Mouse (Mus musculus) right cerebral cortex, adult 2 months (tissue): ENCODE results near the gene Foxj3.

ENCODE experiments used
- DNase-seq, 2 experiments: peaks; one replicate each; pipeline ENCODE4 v3.0.0; 2021 to 2022; ENCODE audit warnings: low spot score in 2 of 2

Foxj3 gene

GRCm38 (mm10) chr4:119637176-119637845, 100.5 kb downstream of the Foxj3 start, which contains the start of gene Guca2a:
Guca2a (plus strand) TSS chr4:119637704.
- no peak for DNase-seq

DNA sequence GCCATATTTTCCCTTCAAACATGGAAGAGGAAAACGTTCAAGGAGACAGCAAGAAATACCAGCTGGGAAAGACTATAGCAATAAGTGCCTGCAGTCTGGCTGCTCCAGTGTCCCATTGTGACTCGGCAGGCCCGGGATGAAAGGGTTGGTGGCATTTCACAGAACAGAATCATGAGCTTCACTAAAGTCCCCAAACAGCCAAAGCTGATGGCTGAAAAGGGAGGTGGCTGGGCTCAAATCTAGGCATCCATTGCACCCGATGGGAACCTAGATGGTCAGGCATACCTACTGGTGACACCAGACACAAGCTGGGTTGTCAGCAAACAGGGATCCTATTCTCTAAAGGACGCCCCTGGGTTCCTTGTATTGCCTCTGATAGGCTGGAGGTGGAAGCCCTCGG, 101.1 kb downstream of the Foxj3 start:
- no peak for DNase-seq

DNA sequence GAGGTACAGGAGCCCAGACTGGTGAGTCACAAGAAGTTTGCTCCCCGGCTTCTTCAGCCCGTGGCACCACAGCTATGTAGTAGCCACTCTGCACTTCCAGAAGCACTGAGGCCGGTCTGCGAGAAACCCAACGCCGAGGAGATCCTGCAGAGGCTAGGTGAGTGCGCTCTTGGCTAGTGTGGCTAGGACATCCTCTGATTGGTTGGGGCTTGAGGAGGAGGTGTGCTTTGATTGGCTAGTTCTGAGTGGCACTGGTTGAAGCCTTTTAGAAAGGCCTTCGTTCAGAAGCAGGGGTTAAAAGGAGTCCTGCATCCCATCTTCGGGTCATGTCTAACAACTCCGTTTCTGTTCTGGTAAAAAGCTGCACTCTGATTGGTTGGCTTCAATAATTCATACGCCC, 101.9 kb downstream of the Foxj3 start:
- DNase-seq: no peak

DNA sequence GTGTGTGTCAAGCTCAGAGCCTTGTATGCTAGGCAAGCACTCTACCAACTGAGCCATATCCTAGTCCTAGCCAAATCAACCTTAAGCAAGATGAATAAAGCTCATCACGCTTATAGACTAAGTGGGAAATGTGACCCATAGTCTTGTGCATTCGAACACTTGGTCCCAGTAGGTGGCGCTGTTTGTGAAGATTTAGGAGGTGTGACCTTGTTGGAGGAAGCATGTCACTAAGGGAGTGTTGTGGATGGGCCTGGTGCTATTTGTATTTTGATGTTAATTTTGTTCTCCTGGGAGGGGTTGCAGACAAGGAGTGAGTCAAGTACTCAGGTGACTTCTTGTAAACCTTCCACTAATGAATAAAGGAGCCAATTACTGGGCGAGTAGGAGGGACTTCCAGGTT, 105.9 kb downstream of the Foxj3 start:
- DNase-seq: no peak

GRCm38 (mm10) chr4:119657011-119657410, 120.2 kb downstream of the Foxj3 start:
- no peak for DNase-seq

DNA sequence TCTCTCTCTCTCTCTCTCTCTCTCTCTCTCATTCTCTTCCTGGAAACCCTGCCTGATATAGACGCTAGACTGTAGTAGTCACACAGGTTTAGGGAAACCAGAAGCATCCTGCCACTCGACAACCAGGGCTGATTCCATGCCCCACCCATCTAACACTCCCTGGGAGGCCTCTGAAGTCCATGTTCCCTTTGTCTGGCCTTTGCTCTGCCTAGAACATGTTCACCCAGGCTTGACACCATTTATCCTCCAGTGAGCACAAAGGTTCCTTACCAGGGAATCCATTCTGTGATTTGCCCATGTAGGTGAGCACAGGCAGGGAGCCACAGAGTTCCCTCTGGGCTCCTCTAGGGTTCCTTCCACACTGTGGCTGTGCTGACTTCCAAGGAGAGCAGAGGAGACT, 121.4 kb downstream of the Foxj3 start:
- no peak for DNase-seq

GRCm38 (mm10) chr4:119658731-119659130, 121.9 kb downstream of the Foxj3 start, which contains the start of gene Guca2b:
Guca2b (minus strand) TSS chr4:119658954.
- DNase-seq: no peak

DNA sequence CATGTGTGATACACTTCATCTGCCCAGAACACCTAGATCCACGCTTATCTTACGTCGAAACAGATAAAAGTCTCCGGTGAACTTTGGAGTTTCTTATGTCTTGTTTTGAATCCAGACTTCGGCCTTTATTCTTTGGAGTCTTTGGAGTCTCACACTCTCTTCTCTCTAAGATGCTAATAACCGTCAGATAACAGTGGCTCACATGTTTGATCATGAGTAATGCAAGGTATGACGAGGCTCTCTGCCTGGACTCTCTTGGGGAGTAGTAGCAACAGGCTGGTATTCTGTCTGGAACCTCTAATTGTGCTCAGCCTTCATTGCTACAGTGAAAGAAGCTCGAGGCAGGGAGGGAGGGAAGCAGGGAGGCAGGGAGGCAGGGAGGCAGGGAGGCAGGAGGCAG, 123.2 kb downstream of the Foxj3 start:
- no peak for DNase-seq

DNA sequence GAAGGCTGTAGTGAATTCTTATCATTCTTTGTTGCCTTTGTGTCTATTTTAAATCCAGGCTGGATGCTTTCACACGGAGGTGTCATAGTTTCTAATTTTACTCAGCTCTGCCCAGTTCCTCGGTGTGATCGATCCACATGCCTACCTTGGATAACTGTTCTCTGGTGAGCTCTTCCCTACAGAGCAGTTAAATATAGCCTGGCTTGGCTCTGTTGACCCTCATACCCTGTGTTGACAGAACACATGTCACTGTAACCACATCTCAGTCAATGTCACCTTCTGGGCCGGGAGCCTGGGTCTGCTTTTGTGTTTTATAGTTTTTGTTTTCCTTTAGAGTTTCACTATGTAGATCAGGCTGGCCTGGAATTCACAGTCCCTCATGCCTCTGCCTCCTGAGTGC, 125.3 kb downstream of the Foxj3 start:
- no peak for DNase-seq

DNA sequence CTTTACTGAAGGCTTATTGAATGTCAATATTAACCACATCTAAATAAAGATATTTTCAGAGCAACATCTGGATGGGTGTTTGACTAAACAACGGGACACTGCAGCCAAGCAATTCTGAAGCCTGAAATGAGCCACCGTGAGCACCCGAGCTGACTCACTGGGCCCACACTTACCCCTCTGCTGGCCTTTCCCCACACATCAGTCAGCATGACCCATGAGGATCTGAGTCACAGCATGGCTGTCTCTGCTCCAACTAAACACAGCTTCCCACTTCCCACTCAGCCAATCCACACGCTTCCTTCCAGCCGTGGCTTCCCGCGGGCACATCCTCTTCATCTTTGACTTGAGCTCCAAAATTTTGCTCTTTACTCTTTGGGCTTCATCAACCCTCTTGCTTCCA, 126.2 kb downstream of the Foxj3 start:
- DNase-seq: peak; percentile 25 to 51

DNA sequence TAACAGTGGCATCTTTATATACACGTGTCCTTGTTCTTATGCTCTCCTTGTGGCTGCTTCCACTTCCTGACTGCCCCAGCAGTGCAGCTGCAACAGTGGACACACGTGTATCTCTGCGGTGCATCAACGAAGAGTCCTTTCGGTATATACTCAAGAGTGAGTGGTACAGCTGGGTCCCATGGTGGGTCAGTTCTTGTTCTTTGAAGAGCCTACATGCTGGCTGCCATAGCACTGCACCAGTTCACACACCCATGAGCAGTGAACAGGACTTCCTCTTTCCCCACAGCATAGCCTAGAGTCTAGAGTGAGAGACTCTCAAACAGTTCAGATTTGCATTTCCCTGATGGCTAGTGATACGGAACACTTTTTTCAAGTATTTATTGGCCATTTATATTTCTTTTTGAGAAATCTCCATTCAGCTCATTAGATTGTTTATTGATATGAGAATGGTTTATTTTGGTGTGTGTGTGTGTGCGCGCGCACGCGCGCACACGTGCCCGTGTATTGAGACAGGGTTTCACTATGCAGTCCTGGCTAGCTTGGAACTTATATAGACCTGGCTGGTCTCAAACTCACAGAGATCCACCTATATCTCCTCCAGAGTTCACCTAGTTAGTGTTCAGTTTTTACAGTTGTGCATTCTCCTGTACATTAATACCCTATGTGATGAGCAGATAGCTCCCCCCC, 126.7 kb downstream of the Foxj3 start:
- DNase-seq: no peak

- no peak for DNase-seq
Measured at GRCm38 (mm10) chr4:119665166-119665565, 128.4 kb downstream of the Foxj3 start.

DNA sequence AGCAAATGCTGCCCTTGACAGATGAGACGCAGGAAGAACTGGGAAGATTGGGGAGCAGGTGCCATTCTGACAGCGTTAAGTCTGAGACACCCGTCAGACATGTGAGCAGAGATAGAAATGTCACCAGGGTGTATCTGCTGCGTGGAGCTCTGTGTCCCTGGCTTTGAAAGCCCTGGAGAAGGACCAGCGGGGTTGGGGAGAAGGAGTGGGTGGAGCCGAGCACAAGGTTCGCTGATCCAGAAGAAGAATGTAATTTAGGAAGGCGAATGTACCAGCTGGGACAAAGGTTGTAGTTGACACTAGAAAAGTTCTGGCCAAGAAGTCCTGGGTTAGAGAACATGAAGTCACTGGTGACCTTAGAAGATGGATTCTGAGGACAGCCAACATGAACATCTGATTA, 129.3 kb downstream of the Foxj3 start:
- DNase-seq: no peak

DNA sequence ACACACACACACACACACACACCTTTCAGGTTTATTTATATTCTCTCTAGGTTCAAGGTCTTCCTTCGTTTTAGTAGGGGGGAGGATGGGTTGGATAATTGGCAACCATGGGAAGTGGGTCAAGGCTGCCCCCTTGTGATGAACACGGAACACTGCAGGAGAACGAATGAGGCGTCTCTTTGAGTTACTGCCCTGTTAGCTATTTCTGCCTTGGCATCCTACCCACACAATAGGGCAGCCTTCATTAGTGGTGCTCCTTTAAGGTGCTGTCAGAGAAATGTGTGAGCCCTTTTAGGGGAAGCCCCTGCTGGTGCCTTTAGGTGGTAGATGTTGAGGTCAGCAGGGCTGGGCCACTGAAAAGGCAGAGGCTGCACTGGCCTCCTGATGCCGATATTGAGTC, 130.7 kb downstream of the Foxj3 start:
- DNase-seq: peak in 1 of 2 experiments; percentile 46

DNA sequence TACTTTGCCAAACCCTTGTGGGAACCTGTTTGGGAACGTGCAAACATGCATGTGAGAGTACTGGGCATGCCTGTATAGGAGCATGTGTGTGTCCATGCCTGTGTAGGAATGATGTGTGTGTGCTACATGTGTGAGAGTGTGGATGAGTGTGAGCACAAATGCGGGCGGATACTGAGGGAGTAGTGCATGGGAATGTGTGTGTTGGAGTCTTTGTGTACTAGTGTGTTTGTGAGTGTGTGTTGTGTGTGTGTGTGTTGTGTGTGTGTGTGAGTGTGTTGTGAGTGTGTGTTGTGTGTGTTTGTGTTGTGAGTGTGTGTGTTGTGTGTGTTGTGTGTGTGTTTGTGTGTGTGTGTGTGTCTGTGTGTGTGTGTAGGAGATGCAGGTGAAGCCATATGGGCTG, 131.4 kb downstream of the Foxj3 start:
- DNase-seq: no peak

DNA sequence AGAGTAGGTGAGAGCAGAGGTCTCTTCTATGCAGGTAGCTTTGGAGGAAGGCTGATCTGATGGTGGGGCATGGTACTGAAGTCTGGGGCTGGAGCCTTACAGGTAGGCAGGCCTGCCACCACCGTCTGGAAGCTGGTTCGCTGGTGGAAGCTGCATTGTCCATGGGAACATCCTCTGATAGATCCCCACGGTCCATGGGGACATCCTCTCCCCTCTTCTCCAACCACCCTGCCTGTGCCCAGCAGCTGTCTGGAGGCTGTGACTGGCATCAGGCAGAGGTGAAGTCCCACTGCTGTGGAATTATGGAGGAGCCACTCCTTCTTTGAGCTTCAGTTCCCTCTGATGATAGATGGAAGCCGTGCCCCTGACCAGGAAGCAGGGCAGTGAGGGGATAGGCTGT, 131.8 kb downstream of the Foxj3 start:
- DNase-seq: no peak

DNA sequence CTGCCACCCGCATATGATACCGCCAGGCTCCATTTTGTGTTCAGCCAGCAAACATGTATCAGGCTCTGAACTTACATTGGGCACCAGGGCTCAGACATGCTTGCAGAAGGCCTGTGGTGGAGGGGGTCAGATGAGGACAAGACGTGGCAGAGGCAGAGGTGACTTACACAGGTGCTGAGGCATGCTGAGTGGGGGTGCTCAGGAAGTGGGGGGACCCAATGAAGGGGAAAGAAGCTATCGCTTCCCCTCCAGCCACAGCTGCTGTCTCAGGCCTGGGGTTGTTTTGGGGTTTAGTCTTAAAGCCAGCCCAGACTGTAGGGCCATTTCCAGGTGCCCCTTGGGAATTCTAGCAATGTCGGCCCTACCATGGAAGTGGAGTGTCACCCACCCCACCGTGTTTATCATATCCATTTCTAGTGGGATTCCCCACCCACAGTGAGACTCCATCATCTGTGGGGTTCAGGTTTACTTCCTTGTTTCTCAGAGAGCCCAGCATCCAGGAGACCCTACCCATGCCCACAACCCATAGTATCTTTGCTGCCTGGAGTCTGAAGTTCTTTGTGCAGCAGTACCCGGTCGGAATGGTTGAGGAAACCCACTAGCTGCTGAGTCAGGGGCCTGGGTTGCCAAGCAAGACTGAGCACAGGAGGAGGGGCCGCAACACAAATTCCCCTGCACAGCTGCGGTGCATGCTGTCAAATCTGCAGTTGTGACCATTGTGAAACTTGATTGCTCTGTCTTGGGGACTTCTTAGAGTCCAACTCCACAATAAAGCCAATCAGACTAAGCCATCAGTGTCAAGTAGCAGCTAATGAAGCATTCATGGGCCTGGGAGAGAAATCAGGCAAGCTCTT, 132.8 kb downstream of the Foxj3 start:
- no peak for DNase-seq

- no peak for DNase-seq
Measured at GRCm38 (mm10) chr4:119670210-119670555, 133.4 kb downstream of the Foxj3 start.

DNA sequence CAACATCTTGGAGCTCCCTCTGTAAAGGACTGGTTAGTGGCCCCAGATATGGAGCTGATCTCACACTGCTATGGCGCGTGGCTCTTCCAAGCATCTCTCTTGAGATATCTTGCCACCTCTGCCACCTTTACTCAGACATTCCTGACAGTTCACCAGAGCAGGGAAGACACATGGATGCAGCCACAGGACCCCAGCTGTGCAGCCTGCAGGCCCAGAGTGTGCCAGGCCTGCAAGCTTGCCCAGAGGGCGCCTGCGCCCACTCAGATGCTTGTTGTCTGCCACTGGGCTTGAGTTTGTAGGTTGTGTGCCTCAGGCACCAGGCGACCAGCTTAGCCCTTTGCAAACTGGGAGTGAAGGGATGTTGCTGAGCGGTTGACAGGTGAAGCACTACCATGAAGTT, 133.9 kb downstream of the Foxj3 start:
- DNase-seq: no peak

DNA sequence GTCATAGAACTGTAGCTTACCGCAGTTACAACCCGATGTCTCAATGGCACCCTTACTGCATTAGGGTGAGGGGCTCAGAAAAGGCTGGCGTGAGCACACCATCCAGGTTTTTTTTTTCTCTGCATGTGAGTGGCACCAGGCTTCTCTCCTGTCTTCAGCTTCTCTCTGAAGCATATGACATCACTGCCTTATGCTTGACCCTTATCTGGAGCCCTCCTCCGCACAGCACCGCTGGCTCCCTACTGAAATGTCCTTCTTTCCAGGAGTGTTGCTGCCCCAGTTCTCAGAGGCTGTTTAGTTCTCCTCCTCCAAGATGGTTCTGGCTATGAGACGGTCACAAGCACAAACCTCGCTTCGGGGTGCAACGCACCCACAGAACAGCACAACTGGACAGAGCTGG, 134.4 kb downstream of the Foxj3 start:
- no peak for DNase-seq

DNA sequence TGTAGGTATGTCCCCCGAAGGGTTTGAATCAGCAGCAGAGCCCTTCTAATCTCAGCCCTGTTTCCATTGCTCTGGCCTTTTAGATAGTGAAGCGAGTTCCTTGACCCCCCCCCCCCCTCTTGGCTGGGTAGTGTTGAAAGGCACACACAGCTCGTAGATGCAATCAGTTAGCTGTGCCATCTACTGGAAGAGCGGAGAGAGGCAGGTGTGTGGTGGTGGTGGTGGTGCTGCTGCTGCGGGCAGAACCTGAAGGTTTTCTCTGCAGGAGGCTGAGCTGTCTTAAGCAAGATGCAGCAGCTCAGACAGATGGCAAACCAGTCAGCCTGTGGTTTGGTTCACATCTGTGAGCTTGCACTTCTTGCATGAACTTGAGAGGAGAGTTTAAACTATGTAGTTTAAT, 135.9 kb downstream of the Foxj3 start:
- DNase-seq: peak in 1 of 2 experiments; percentile 40
